Mouse (Mus musculus) neural tube, embryonic 14.5 days (tissue): Measurements from ENCODE around the gene Trip4. TPM values are rescaled to one million over a fixed set of nuclear protein-coding genes. Genes with fewer than 3 reads are reported as not detected.

Source experiments
- ATAC-seq: fragments of 200-750 bp; cut with Nextera tagmentation; 2 replicates; pipeline ENCODE4 v1.8.0; 2017; ENCODE audit warnings: low read depth, mild to moderate bottlenecking, moderate TSS enrichment, moderate library complexity
- H3K27ac ChIP-seq: fragments of 300-500 bp; sonication (generic); 2 replicates; pipeline ENCODE4 v1.5.1; 2014; ENCODE audit warnings: low read depth, mild to moderate bottlenecking, control low read depth, low read length, moderate library complexity, mixed read lengths
- H3K27me3 ChIP-seq: fragments of 300-500 bp; sonication (generic); 2 replicates; pipeline ENCODE4 v1.6.1; 2014; ENCODE audit warnings: low read length; ENCODE audit not compliant: control insufficient read depth, insufficient read depth
- H3K36me3 ChIP-seq: fragments of 300-500 bp; sonication (generic); 2 replicates; pipeline ENCODE4 v1.6.1; 2014; ENCODE audit warnings: low read length, mixed read lengths; ENCODE audit not compliant: control insufficient read depth, insufficient read depth
- H3K4me1 ChIP-seq: fragments of 300-500 bp; sonication (generic); 2 replicates; pipeline ENCODE4 v1.6.1; 2014; ENCODE audit warnings: low read length; ENCODE audit not compliant: control insufficient read depth, insufficient read depth
- H3K4me2 ChIP-seq: fragments of 300-500 bp; sonication (generic); 2 replicates; pipeline ENCODE4 v1.6.1; 2014; ENCODE audit warnings: mild to moderate bottlenecking, low read depth, low read length, control low read depth
- H3K4me3 ChIP-seq: fragments of 300-500 bp; sonication (generic); 2 replicates; pipeline ENCODE4 v1.5.1; 2014; ENCODE audit warnings: low read depth, low read length, control low read depth, mixed read lengths
- H3K9ac ChIP-seq: fragments of 300-500 bp; sonication (generic); replicated peaks from 2 replicates; pipeline ENCODE4 v1.6.1; 2014; ENCODE audit warnings: low read depth, mild to moderate bottlenecking, control low read depth, low read length, mixed read lengths
- H3K9me3 ChIP-seq: fragments of 300-500 bp; sonication (generic); 2 replicates; pipeline ENCODE4 v1.6.1; 2016; ENCODE audit warnings: low read length; ENCODE audit not compliant: control insufficient read depth
- WGBS: fragments of 180-500 bp; shearing (Covaris S2); extraction: QIAGEN DNeasy Blood & Tissue Kit; methylation state at CpG from one replicate; pipeline ENCODE4 v1.1.7; 2014; 5-methylcytosine and 5-hydroxymethylcytosine counted together
- polyA plus RNA-seq: library from polyadenylated mRNA; unstranded; fragments of >200 nt; fragmentation: Nextera tagmentation; extraction: Ambion mirVana; gene quantifications from 2 replicates; pipeline ENCODE4 v1.2.1, GENCODE M21; 2014

The Trip4 gene
- polyA plus RNA-seq, 1 experiment from 2014 or later, result 37.2 TPM

- Histone ChIP-seq H3K4me2 (no peak overlapping the region), H3K9me3 (no peaks in the 10 kb centered on the region), H3K4me1 (peaks cover 23% of the 10 kb centered on the region), H3K27ac (no peak overlapping the region), H3K36me3 (no peaks in the 10 kb centered on the region), H3K9ac (no peak overlapping the region), H3K4me3 (no peak overlapping the region), H3K27me3 (no peaks in the 10 kb centered on the region)
- WGBS, result 91% methylated on average over 1 of the region's 2 CpGs
- ATAC-seq, result no peak
Observed at GRCm38 (mm10) chr9:65829410-65829809, 79.2 kb downstream of the Trip4 start.

- no peak for ATAC-seq
- H3K36me3 ChIP-seq, result no peaks in the 10 kb centered on the region
- H3K9ac ChIP-seq, result 0 out of 2 replicates have a peak overlapping the region, but pooled peaks have one; percentile 0
- H3K27me3 ChIP-seq, result no peaks in the 10 kb centered on the region
- H3K9me3 ChIP-seq, result no peaks in the 10 kb centered on the region
- 30% methylated on average over 3 of the region's 3 CpGs for WGBS
- peaks cover 32% of the 10 kb centered on the region for H3K4me1 ChIP-seq
- H3K27ac ChIP-seq, result no peak overlapping the region
- H3K4me2 ChIP-seq, result peak overlapping the region; percentile 67
- H3K4me3 ChIP-seq, result no peak overlapping the region
Observed at GRCm38 (mm10) chr9:65828511-65828910, 80.1 kb downstream of the Trip4 start.

- Histone ChIP-seq H3K36me3 (no peaks in the 10 kb centered on the region), H3K4me3 (peak overlapping the region; percentile 80), H3K4me2 (peak overlapping the region; percentile 67), H3K9ac (peak overlapping the region; percentile 93; the same call in 1 of the 2 replicates), H3K27ac (peak overlapping the region; percentile 99), H3K27me3 (no peaks in the 10 kb centered on the region), H3K4me1 (peaks cover 35% of the 10 kb centered on the region), H3K9me3 (no peaks in the 10 kb centered on the region)
- no peak for ATAC-seq
- WGBS, result 4% methylated on average over 13 of the region's 13 CpGs
Observed at GRCm38 (mm10) chr9:65828016-65828403, 80.6 kb downstream of the Trip4 start.

- Histone ChIP-seq H3K9ac (peak within 1 kb of the TSS; percentile 93), H3K9me3 (no peaks in the 10 kb centered on the region), H3K36me3 (no peaks in the 10 kb centered on the region), H3K27me3 (no peaks in the 10 kb centered on the region), H3K4me2 (peak within 1 kb of the TSS; percentile 86), H3K27ac (peak within 1 kb of the TSS; percentile 99), H3K4me1 (peaks cover 35% of the 10 kb centered on the region), H3K4me3 (peak within 1 kb of the TSS; percentile 80)
- WGBS, result 1% methylated on average over 34 of the region's 76 CpGs
- peak; percentile 88 for ATAC-seq
Observed at GRCm38 (mm10) chr9:65827344-65828015, 81.1 kb downstream of the Trip4 start, which contains the start of gene Zfp609. Gene Zfp609, minus strand, starts transcription at chr9:65827564.

- peak overlapping the region; percentile 86 for H3K4me2 ChIP-seq
- no peaks in the 10 kb centered on the region for H3K36me3 ChIP-seq
- H3K9ac ChIP-seq, result peak overlapping the region; percentile 93
- peaks cover 35% of the 10 kb centered on the region for H3K4me1 ChIP-seq
- no peaks in the 10 kb centered on the region for H3K27me3 ChIP-seq
- WGBS, result under 1% methylated on average over 24 of the region's 31 CpGs
- H3K4me3 ChIP-seq, result peak overlapping the region; percentile 80
- peak overlapping the region; percentile 99 for H3K27ac ChIP-seq
- no peaks in the 10 kb centered on the region for H3K9me3 ChIP-seq
- ATAC-seq, result peak; percentile 44
Observed at GRCm38 (mm10) chr9:65826588-65827343, 81.8 kb downstream of the Trip4 start.

- peak overlapping the region; percentile 80 for H3K4me3 ChIP-seq
- no peaks in the 10 kb centered on the region for H3K9me3 ChIP-seq
- peak overlapping the region; percentile 86 for H3K4me2 ChIP-seq
- peak overlapping the region; percentile 93 for H3K9ac ChIP-seq
- peak overlapping the region; percentile 99 for H3K27ac ChIP-seq
- H3K4me1 ChIP-seq, result peaks cover 35% of the 10 kb centered on the region
- ATAC-seq, result peak; percentile 29; the same call in 1 of the 2 replicates
- H3K27me3 ChIP-seq, result no peaks in the 10 kb centered on the region
- H3K36me3 ChIP-seq, result no peaks in the 10 kb centered on the region
- WGBS, result 2% methylated on average over 4 of the region's 4 CpGs
Observed at GRCm38 (mm10) chr9:65826226-65826587, 82.4 kb downstream of the Trip4 start.

- Histone ChIP-seq H3K4me2 (peak overlapping the region; percentile 23; the same call in 1 of the 2 replicates), H3K27ac (peak overlapping the region; percentile 55; the same call in 1 of the 2 replicates), H3K27me3 (no peaks in the 10 kb centered on the region), H3K4me1 (peaks cover 43% of the 10 kb centered on the region), H3K9ac (no peak overlapping the region), H3K4me3 (no peak overlapping the region), H3K36me3 (no peaks in the 10 kb centered on the region), H3K9me3 (no peaks in the 10 kb centered on the region)
- no peak for ATAC-seq
- 41% methylated on average over 10 of the region's 10 CpGs for WGBS
Observed at GRCm38 (mm10) chr9:65823716-65824462, 84.7 kb downstream of the Trip4 start.

GRCm38 (mm10) chr9:65822011-65822410 lies 86.6 kb downstream of the Trip4 start:
- Histone ChIP-seq H3K4me3 (no peak overlapping the region), H3K4me2 (no peak overlapping the region), H3K36me3 (no peaks in the 10 kb centered on the region), H3K27ac (no peak overlapping the region), H3K9me3 (no peaks in the 10 kb centered on the region), H3K27me3 (no peaks in the 10 kb centered on the region), H3K9ac (no peak overlapping the region), H3K4me1 (peaks cover 36% of the 10 kb centered on the region)
- no peak for ATAC-seq
- 75% methylated on average over 4 of the region's 4 CpGs for WGBS
